Mouse (Mus musculus) common myeloid progenitor, adult 5-6 weeks (primary cell): ENCODE measurements at regions not wholly inside any gene's neighbourhood (a gene's known extent, or its start where the extent isn't known, plus 50 kb on each side); places are given as distances from the start of the nearest gene placed in this dataset.

Source experiments
- ATAC-seq: replicated peaks from 2 replicates; pipeline ENCODE4 v1.8.0; 2016; ENCODE audit warnings: low read depth, mild to moderate bottlenecking, moderate TSS enrichment, inconsistent platforms; ENCODE audit not compliant: poor library complexity, severe bottlenecking

- ATAC-seq, result peak; percentile 81
These were observed 149.2 kb upstream of the Hmga2 start for GRCm38 (mm10) chr10:120625474-120625873.

- ATAC-seq, result no peak
These were observed 148.1 kb upstream of the Hmga2 start for GRCm38 (mm10) chr10:120624203-120624942.

- ATAC-seq, result peak; percentile 87
These were observed 140.2 kb upstream of the Hmga2 start for GRCm38 (mm10) chr10:120616406-120617015.

GRCm38 (mm10) chr10:120612351-120612750 is 136.1 kb upstream of the Hmga2 start:
- ATAC-seq, result no peak

- ATAC-seq, result no peak
These were observed 133.8 kb upstream of the Hmga2 start for GRCm38 (mm10) chr10:120610076-120610475.

- ATAC-seq, result no peak
These were observed 128.2 kb upstream of the Hmga2 start for GRCm38 (mm10) chr10:120604506-120604905.

GRCm38 (mm10) chr10:120603167-120603566 is 126.9 kb upstream of the Hmga2 start:
- ATAC-seq, result no peak

- no peak for ATAC-seq
These were observed 124.5 kb upstream of the Hmga2 start for GRCm38 (mm10) chr10:120600735-120601134.

- ATAC-seq, result no peak
These were observed 123.3 kb upstream of the Hmga2 start for GRCm38 (mm10) chr10:120599551-120599950.

GRCm38 (mm10) chr10:120597320-120597887 is 121.1 kb upstream of the Hmga2 start:
- no peak for ATAC-seq

- no peak for ATAC-seq
These were observed 118.9 kb upstream of the Hmga2 start for GRCm38 (mm10) chr10:120595145-120595544.

- no peak for ATAC-seq
These were observed 117.6 kb upstream of the Hmga2 start for GRCm38 (mm10) chr10:120593876-120594275.

- no peak for ATAC-seq
These were observed 113.4 kb upstream of the Hmga2 start for GRCm38 (mm10) chr10:120589659-120590058.

- no peak for ATAC-seq
These were observed 111.8 kb upstream of the Hmga2 start for GRCm38 (mm10) chr10:120587854-120588633.

GRCm38 (mm10) chr10:120587179-120587578 is 110.9 kb upstream of the Hmga2 start:
- peak; percentile 81 for ATAC-seq

GRCm38 (mm10) chr10:120582497-120582896 is 106.2 kb upstream of the Hmga2 start:
- no peak for ATAC-seq

GRCm38 (mm10) chr10:120581547-120581946 is 105.3 kb upstream of the Hmga2 start:
- no peak for ATAC-seq

GRCm38 (mm10) chr10:120576886-120577285 is 100.6 kb upstream of the Hmga2 start:
- ATAC-seq, result peak; percentile 68

GRCm38 (mm10) chr10:120576148-120576547 is 99.9 kb upstream of the Hmga2 start:
- no peak for ATAC-seq

- ATAC-seq, result no peak
These were observed 95.1 kb upstream of the Hmga2 start for GRCm38 (mm10) chr10:120571340-120571739.

- no peak for ATAC-seq
These were observed 89.7 kb upstream of the Hmga2 start for GRCm38 (mm10) chr10:120565992-120566391.
